Mouse (Mus musculus): Measurements from ENCODE around the gene Tex46.

GRCm38 (mm10) chr4:136638230-136638750, 28.1 kb downstream of the Tex46 start:
- no peak for TF ChIP-seq FLI1 (IDR thresholded peaks at IDR 0.05; ENCODE audit: low read length)
- no peak for TF ChIP-seq GATA1 (IDR thresholded peaks at IDR 0.05; ENCODE audit: borderline replicate concordance, low read length)

Data from megakaryocyte, embryonic 14.5 days (primary cell).